12 mouse cellular contexts compared by ENCODE assay signal in genomic region chr9:111963405-111964037, GRCm38 (mm10).
DNase-seq lines count a peak whose midpoint lies in the region; ATAC-seq and TF ChIP-seq lines count a peak whose summit lies in the region.
"Had no signal": no experiment of that assay in that cellular context is flagged by ENCODE, and none has a peak within 500 bp of the region (broad histone marks: within the 10 kb centered on the region; RNA-seq: fewer than 3 reads in every experiment).

No protein-coding gene starts in this region.

- H3K9ac ChIP-seq in kidney, postnatal 0 days (ENCODE audit: low read depth, low read length): no peak overlapping the region
- H3K9ac ChIP-seq in lung, postnatal 0 days (replicated peaks; ENCODE audit: low read depth): no peak overlapping the region
- no peak overlapping the region for H3K9ac ChIP-seq in forebrain, embryonic 13.5 days
- H3K9ac ChIP-seq: heart, embryonic 15.5 days; liver, embryonic 14.5 days had no signal

- CTCF ChIA-PET in Patski (lab: Charles Lee): no interaction called here

- no peaks in the 10 kb centered on the region for H3K27me3 ChIP-seq in kidney, postnatal 0 days (ENCODE audit: insufficient read depth, low read length)
- no peaks in the 10 kb centered on the region for H3K27me3 ChIP-seq in Patski
- no peaks in the 10 kb centered on the region for H3K27me3 ChIP-seq in lung, postnatal 0 days (replicated peaks; ENCODE audit: insufficient read depth, low read length)
- H3K27me3 ChIP-seq in forebrain, embryonic 13.5 days: no peaks in the 10 kb centered on the region
- H3K27me3 ChIP-seq: heart, embryonic 15.5 days had no signal

- H3K4me3 ChIP-seq in kidney, postnatal 0 days (replicated peaks; ENCODE audit: low read depth, low read length): no peak overlapping the region
- H3K4me3 ChIP-seq in lung, adult 2 months (replicated peaks; ENCODE audit: extremely low read depth, low read depth, low read length): no peak overlapping the region
- no peak overlapping the region for H3K4me3 ChIP-seq in lung, postnatal 0 days (ENCODE audit: low read depth, low read length)
- no peak overlapping the region for H3K4me3 ChIP-seq in forebrain, embryonic 13.5 days
- H3K4me3 ChIP-seq: erythroblast, embryonic 14.5 days; heart, embryonic 15.5 days had no signal

- H3K4me1 ChIP-seq in kidney, postnatal 0 days (replicated peaks; ENCODE audit: insufficient read depth, low read length): no peaks in the 10 kb centered on the region
- no peaks in the 10 kb centered on the region for H3K4me1 ChIP-seq in lung, adult 2 months (ENCODE audit: control insufficient read depth, insufficient read depth, low read length)
- H3K4me1 ChIP-seq in lung, postnatal 0 days (ENCODE audit: insufficient read depth, low read depth, low read length): no peaks in the 10 kb centered on the region
- no peaks in the 10 kb centered on the region for H3K4me1 ChIP-seq in forebrain, embryonic 13.5 days
- H3K4me1 ChIP-seq: heart, embryonic 15.5 days had no signal

- no peak overlapping the region for H3K4me2 ChIP-seq in kidney, postnatal 0 days (ENCODE audit: low read length)
- H3K4me2 ChIP-seq in lung, postnatal 0 days (replicated peaks; ENCODE audit: low read depth, low read length): no peak overlapping the region
- no peak overlapping the region for H3K4me2 ChIP-seq in forebrain, embryonic 13.5 days
- H3K4me2 ChIP-seq: heart, embryonic 15.5 days had no signal

- peak; percentile 11 for DNase-seq in kidney, postnatal 0 days (ENCODE audit: low spot score)
- no peak for DNase-seq in kidney, adult 11 months
- peak; percentile 25 for DNase-seq in Patski (ENCODE audit: low read depth, low spot score)
- DNase-seq in brain, embryonic 14.5 days (ENCODE audit: low read depth): peak; percentile 18
- DNase-seq in embryo, embryonic 10 days (ENCODE audit: low spot score): peak; percentile 64
- DNase-seq in lung, adult 2 months: no peak
- no peak for DNase-seq in lung, postnatal 0 days (ENCODE audit: low spot score)
- DNase-seq: kidney, postnatal 10 days had no signal

- POLR2A ChIA-PET in Patski (lab: Charles Lee): no interaction called here

- H3K9me3 ChIP-seq in kidney, postnatal 0 days (replicated peaks; ENCODE audit: low read length): no peaks in the 10 kb centered on the region
- H3K9me3 ChIP-seq in lung, postnatal 0 days (ENCODE audit: low read length): no peaks in the 10 kb centered on the region
- no peaks in the 10 kb centered on the region for H3K9me3 ChIP-seq in forebrain, embryonic 13.5 days (replicated peaks)
- H3K9me3 ChIP-seq: heart, embryonic 15.5 days had no signal

- 18% methylated on average over 5 of the region's 5 CpGs for WGBS in kidney, postnatal 0 days
- WGBS in lung, adult 2 months: 36% methylated on average over 5 of the region's 5 CpGs
- 35% methylated on average over 5 of the region's 5 CpGs for WGBS in lung, postnatal 0 days
- WGBS in forebrain, embryonic 13.5 days: 66% methylated on average over 5 of the region's 5 CpGs

- H3K27ac ChIP-seq in kidney, postnatal 0 days: no peak overlapping the region
- H3K27ac ChIP-seq in lung, postnatal 0 days (ENCODE audit: low read length): no peak overlapping the region
- H3K27ac ChIP-seq in forebrain, embryonic 13.5 days: no peak overlapping the region
- H3K27ac ChIP-seq: heart, embryonic 15.5 days; liver, embryonic 14.5 days had no signal

- no peak for TF ChIP-seq EP300 in lung, postnatal 0 days (IDR thresholded peaks at IDR 0.05)

- H3K36me3 ChIP-seq in kidney, postnatal 0 days (ENCODE audit: insufficient read depth, low read length): no peaks in the 10 kb centered on the region
- no peaks in the 10 kb centered on the region for H3K36me3 ChIP-seq in lung, postnatal 0 days (ENCODE audit: insufficient read depth, low read length)
- no peaks in the 10 kb centered on the region for H3K36me3 ChIP-seq in forebrain, embryonic 13.5 days (ENCODE audit: poor library complexity, severe bottlenecking)
- H3K36me3 ChIP-seq: heart, embryonic 15.5 days had no signal

- no peak for TF ChIP-seq CTCF in kidney, postnatal 0 days (IDR thresholded peaks at IDR 0.05; ENCODE audit: low read depth)
- no peak for TF ChIP-seq CTCF in Patski (IDR thresholded peaks at IDR 0.05)
- no peak for TF ChIP-seq CTCF in brain, embryonic 14.5 days (IDR thresholded peaks at IDR 0.05; ENCODE audit: borderline replicate concordance, extremely low read depth, insufficient read depth, insufficient read length)
- no peak for TF ChIP-seq CTCF in lung, adult 2 months (IDR thresholded peaks at IDR 0.05; ENCODE audit: insufficient read depth, low read length)
- no peak for TF ChIP-seq CTCF in lung, postnatal 0 days (IDR thresholded peaks at IDR 0.05)

- ATAC-seq in kidney, postnatal 0 days (replicated peaks; ENCODE audit: low FRiP score, low read depth): no peak
- peak; percentile 51 for ATAC-seq in Patski
- no peak for ATAC-seq in lung, postnatal 0 days
- no peak for ATAC-seq in forebrain, embryonic 13.5 days

- in situ Hi-C loops in Patski (cut with MboI; ENCODE audit: low pct_unique_long_range_greater_than_20kb): no loop called here

- TF ChIP-seq POLR2A in brain, embryonic 14.5 days (IDR thresholded peaks at IDR 0.05; ENCODE audit: borderline replicate concordance, extremely low read depth, insufficient read depth, insufficient read length, poor library complexity, severe bottlenecking): no peak
- TF ChIP-seq POLR2A in lung, adult 2 months (IDR thresholded peaks at IDR 0.05; ENCODE audit: borderline replicate concordance, extremely low read depth, low read depth, low read length): no peak

Comparison
In these comparisons a context has a peak if more than half of its experiments do, and no peak if none do; other contexts are left out.
1. DNase-seq: peak in kidney, postnatal 0 days (single experiment), Patski (single experiment), brain, embryonic 14.5 days (single experiment) and embryo, embryonic 10 days (single experiment); none in kidney, adult 11 months (single experiment), lung, adult 2 months (single experiment) and lung, postnatal 0 days (single experiment).